Mouse (Mus musculus): ENCODE data around the gene Smc3. TPM values are rescaled to one million over a fixed set of nuclear protein-coding genes. Genes with fewer than 3 reads are reported as not detected.

The Smc3 gene
- 45.0 and 53.4 TPM in 2 replicates for polyA plus RNA-seq (2015; fragmentation: Nextera tagmentation; extraction: Ambion mirVana)

- H3K27me3 ChIP-seq, result no peaks in the 10 kb centered on the region
- peaks cover 22% of the 10 kb centered on the region for H3K36me3 ChIP-seq
- peak; percentile 97 for DNase-seq
- no peaks in the 10 kb centered on the region for H3K9me3 ChIP-seq (replicated peaks)
- peak within 1 kb of the TSS; percentile 97 for H3K9ac ChIP-seq
- peak within 1 kb of the TSS; percentile 100 for H3K4me3 ChIP-seq (replicated peaks)
- under 1% methylated on average over 68 of the region's 70 CpGs for WGBS (ENCODE audit: insufficient replicate concordance)
- peak within 1 kb of the TSS; percentile 81 for H3K4me2 ChIP-seq
- ATAC-seq (ENCODE audit: low read depth), result peak; percentile 89
- peak within 1 kb of the TSS; percentile 95 for H3K27ac ChIP-seq
- H3K4me1 ChIP-seq (replicated peaks), result peaks cover 30% of the 10 kb centered on the region
Observed at GRCm38 (mm10) chr19:53599757-53600539, at the start of gene Smc3. TSS of gene Smc3 (plus strand) at chr19:53600398.

GRCm38 (mm10) chr19:53550972-53551371, 49.2 kb upstream of the Smc3 start:
- Histone ChIP-seq H3K4me3 (replicated peaks) (no peak overlapping the region), H3K36me3 (no peaks in the 10 kb centered on the region), H3K9me3 (replicated peaks) (no peaks in the 10 kb centered on the region), H3K4me1 (replicated peaks) (peaks cover 25% of the 10 kb centered on the region), H3K9ac (no peak overlapping the region), H3K27me3 (no peaks in the 10 kb centered on the region), H3K4me2 (no peak overlapping the region), H3K27ac (no peak overlapping the region)
- ATAC-seq (ENCODE audit: low read depth) (no peak), DNase-seq (no peak)
- WGBS (ENCODE audit: insufficient replicate concordance), result 70% methylated on average over 12 of the region's 12 CpGs

- no peak for DNase-seq
- H3K27ac ChIP-seq, result no peak overlapping the region
Observed at GRCm38 (mm10) chr19:53552216-53552786, 47.9 kb upstream of the Smc3 start.

GRCm38 (mm10) chr19:53552795-53553194, 47.4 kb upstream of the Smc3 start:
- no peaks in the 10 kb centered on the region for H3K36me3 ChIP-seq
- no peaks in the 10 kb centered on the region for H3K9me3 ChIP-seq (replicated peaks)
- peaks cover 36% of the 10 kb centered on the region for H3K4me1 ChIP-seq (replicated peaks)
- DNase-seq (no peak), ATAC-seq (ENCODE audit: low read depth) (no peak)
- 55% methylated on average over 6 of the region's 6 CpGs for WGBS (ENCODE audit: insufficient replicate concordance)
- H3K4me2 ChIP-seq, result no peak overlapping the region
- no peaks in the 10 kb centered on the region for H3K27me3 ChIP-seq
- no peak overlapping the region for H3K9ac ChIP-seq
- H3K4me3 ChIP-seq (replicated peaks), result no peak overlapping the region
- no peak overlapping the region for H3K27ac ChIP-seq

More at GRCm38 (mm10) chr19:53552216-53552786, 47.9 kb upstream of the Smc3 start:
- H3K9ac ChIP-seq, result no peak overlapping the region
- no peak for ATAC-seq (ENCODE audit: low read depth)
- H3K4me2 ChIP-seq, result no peak overlapping the region
- 41% methylated on average over 10 of the region's 10 CpGs for WGBS (ENCODE audit: insufficient replicate concordance)
- no peak overlapping the region for H3K4me3 ChIP-seq (replicated peaks)
- no peaks in the 10 kb centered on the region for H3K36me3 ChIP-seq
- no peaks in the 10 kb centered on the region for H3K27me3 ChIP-seq
- H3K9me3 ChIP-seq (replicated peaks), result no peaks in the 10 kb centered on the region
- peaks cover 32% of the 10 kb centered on the region for H3K4me1 ChIP-seq (replicated peaks)

- Histone ChIP-seq H3K4me1 (replicated peaks) (peaks cover 36% of the 10 kb centered on the region), H3K4me2 (no peak overlapping the region), H3K4me3 (replicated peaks) (no peak overlapping the region), H3K27me3 (no peaks in the 10 kb centered on the region), H3K27ac (peak overlapping the region; percentile 32; the same call in 1 of the 2 replicates), H3K9ac (no peak overlapping the region), H3K9me3 (replicated peaks) (no peaks in the 10 kb centered on the region), H3K36me3 (no peaks in the 10 kb centered on the region)
- WGBS (ENCODE audit: insufficient replicate concordance), result 58% methylated on average over 11 of the region's 11 CpGs
- DNase-seq, result no peak
- ATAC-seq (ENCODE audit: low read depth), result peak; percentile 47
Observed at GRCm38 (mm10) chr19:53554402-53554801, 45.8 kb upstream of the Smc3 start.

- H3K4me2 ChIP-seq, result no peak overlapping the region
- ATAC-seq (ENCODE audit: low read depth) (no peak), DNase-seq (no peak)
- peak overlapping the region; percentile 32; the same call in 1 of the 2 replicates for H3K27ac ChIP-seq
- H3K9ac ChIP-seq, result no peak overlapping the region
- WGBS (ENCODE audit: insufficient replicate concordance), result 59% methylated on average over 5 of the region's 5 CpGs
- no peaks in the 10 kb centered on the region for H3K36me3 ChIP-seq
- no peaks in the 10 kb centered on the region for H3K9me3 ChIP-seq (replicated peaks)
- H3K27me3 ChIP-seq, result no peaks in the 10 kb centered on the region
- peaks cover 36% of the 10 kb centered on the region for H3K4me1 ChIP-seq (replicated peaks)
- H3K4me3 ChIP-seq (replicated peaks), result no peak overlapping the region
Observed at GRCm38 (mm10) chr19:53554981-53555616, 45.1 kb upstream of the Smc3 start.

GRCm38 (mm10) chr19:53556841-53557240, 43.4 kb upstream of the Smc3 start:
- DNase-seq (no peak), ATAC-seq (ENCODE audit: low read depth) (no peak)
- Histone ChIP-seq H3K36me3 (no peaks in the 10 kb centered on the region), H3K9ac (no peak overlapping the region), H3K27ac (no peak overlapping the region), H3K27me3 (no peaks in the 10 kb centered on the region), H3K4me1 (replicated peaks) (peaks cover 36% of the 10 kb centered on the region), H3K4me3 (replicated peaks) (no peak overlapping the region), H3K4me2 (0 out of 2 replicates have a peak overlapping the region, but pooled peaks have one; percentile 6), H3K9me3 (replicated peaks) (no peaks in the 10 kb centered on the region)
- WGBS (ENCODE audit: insufficient replicate concordance), result 34% methylated on average over 6 of the region's 6 CpGs

- H3K27ac ChIP-seq, result no peak overlapping the region
- H3K36me3 ChIP-seq, result no peaks in the 10 kb centered on the region
- no peak for ATAC-seq (ENCODE audit: low read depth)
- no peak overlapping the region for H3K9ac ChIP-seq
- H3K9me3 ChIP-seq (replicated peaks), result no peaks in the 10 kb centered on the region
- 38% methylated on average over 20 of the region's 20 CpGs for WGBS (ENCODE audit: insufficient replicate concordance)
- H3K4me2 ChIP-seq, result peak overlapping the region; percentile 6; the same call in 1 of the 2 replicates
- no peak overlapping the region for H3K4me3 ChIP-seq (replicated peaks)
- H3K4me1 ChIP-seq (replicated peaks), result peaks cover 34% of the 10 kb centered on the region
- no peaks in the 10 kb centered on the region for H3K27me3 ChIP-seq
- no peak for DNase-seq
Observed at GRCm38 (mm10) chr19:53557267-53557936, 42.8 kb upstream of the Smc3 start.

GRCm38 (mm10) chr19:53560436-53560835, 39.8 kb upstream of the Smc3 start:
- Histone ChIP-seq H3K27ac (no peak overlapping the region), H3K27me3 (no peaks in the 10 kb centered on the region), H3K4me1 (replicated peaks) (peaks cover 22% of the 10 kb centered on the region), H3K4me3 (replicated peaks) (no peak overlapping the region), H3K9ac (no peak overlapping the region), H3K36me3 (no peaks in the 10 kb centered on the region), H3K4me2 (no peak overlapping the region), H3K9me3 (replicated peaks) (no peaks in the 10 kb centered on the region)
- no peak for DNase-seq
- WGBS (ENCODE audit: insufficient replicate concordance), result 73% methylated on average over 3 of the region's 3 CpGs
- ATAC-seq (ENCODE audit: low read depth), result no peak

- H3K36me3 ChIP-seq, result no peaks in the 10 kb centered on the region
- H3K4me1 ChIP-seq (replicated peaks), result peaks cover 6% of the 10 kb centered on the region; the same call in 1 of the 2 replicates
- H3K9me3 ChIP-seq (replicated peaks), result no peaks in the 10 kb centered on the region
- no peak overlapping the region for H3K4me2 ChIP-seq
- 39% methylated on average over 4 of the region's 4 CpGs for WGBS (ENCODE audit: insufficient replicate concordance)
- no peaks in the 10 kb centered on the region for H3K27me3 ChIP-seq
- DNase-seq (no peak), ATAC-seq (ENCODE audit: low read depth) (no peak)
- no peak overlapping the region for H3K9ac ChIP-seq
- no peak overlapping the region for H3K27ac ChIP-seq
- no peak overlapping the region for H3K4me3 ChIP-seq (replicated peaks)
Observed at GRCm38 (mm10) chr19:53564174-53564573, 36.0 kb upstream of the Smc3 start.
